Mouse (Mus musculus) gonadal fat pad, adult 2 months (tissue): ENCODE data around the gene Zfr2. TPM values are rescaled to one million over a fixed set of nuclear protein-coding genes. Genes with fewer than 3 reads are reported as not detected.

Source experiments
- DNase-seq: peaks from one replicate; pipeline ENCODE4 v3.0.0-alpha.2; 2012; ENCODE audit warnings: low read depth
- polyA plus RNA-seq: library from polyadenylated mRNA; depleted of rRNA; stranded (reverse); fragments of >200 nt; gene quantifications from 2 replicates; pipeline ENCODE4 v1.2.3, GENCODE M21; 2012; rRNA removed

Zfr2 gene
- polyA plus RNA-seq: 17.9 and 20.9 TPM in 2 replicates

- no peak for DNase-seq
These were observed at the start of gene Zfr2 for GRCm38 (mm10) chr10:81232580-81233225. TSS of gene Zfr2 (plus strand) at chr10:81233155.

GRCm38 (mm10) chr10:81183805-81184204 lies 49.1 kb upstream of the Zfr2 start, which contains the start of gene 4930442H23Rik:
TSS of gene 4930442H23Rik (minus strand) at chr10:81183849.
- DNase-seq: no peak

- no peak for DNase-seq
These were observed 48.2 kb upstream of the Zfr2 start for GRCm38 (mm10) chr10:81184765-81185164.

GRCm38 (mm10) chr10:81187161-81187560 lies 45.8 kb upstream of the Zfr2 start:
- no peak for DNase-seq

GRCm38 (mm10) chr10:81189821-81190220 lies 43.1 kb upstream of the Zfr2 start:
- DNase-seq: no peak

- DNase-seq: no peak
These were observed 42.6 kb upstream of the Zfr2 start for GRCm38 (mm10) chr10:81190236-81190911.

GRCm38 (mm10) chr10:81190912-81191321 lies 42.0 kb upstream of the Zfr2 start:
- no peak for DNase-seq

GRCm38 (mm10) chr10:81191342-81191982 lies 41.5 kb upstream of the Zfr2 start:
- no peak for DNase-seq

- no peak for DNase-seq
These were observed 40.5 kb upstream of the Zfr2 start for GRCm38 (mm10) chr10:81192270-81192967.

GRCm38 (mm10) chr10:81192968-81193501 lies 39.9 kb upstream of the Zfr2 start:
- no peak for DNase-seq

- no peak for DNase-seq
These were observed 38.8 kb upstream of the Zfr2 start for GRCm38 (mm10) chr10:81193991-81194774.

- no peak for DNase-seq
These were observed 37.7 kb upstream of the Zfr2 start for GRCm38 (mm10) chr10:81195300-81195699.

- no peak for DNase-seq
These were observed 36.4 kb upstream of the Zfr2 start for GRCm38 (mm10) chr10:81196470-81197065.

GRCm38 (mm10) chr10:81197305-81197704 lies 35.6 kb upstream of the Zfr2 start:
- no peak for DNase-seq

GRCm38 (mm10) chr10:81198230-81198629 lies 34.7 kb upstream of the Zfr2 start:
- DNase-seq: no peak

- DNase-seq: no peak
These were observed 34.0 kb upstream of the Zfr2 start for GRCm38 (mm10) chr10:81198990-81199389.

GRCm38 (mm10) chr10:81200141-81200540 lies 32.8 kb upstream of the Zfr2 start:
- DNase-seq: no peak

- DNase-seq: no peak
These were observed 32.2 kb upstream of the Zfr2 start for GRCm38 (mm10) chr10:81200605-81201287.

GRCm38 (mm10) chr10:81201807-81202758 lies 30.9 kb upstream of the Zfr2 start, which contains the start of gene Nmrk2:
TSS of gene Nmrk2 (minus strand) at chr10:81202051.
- no peak for DNase-seq
